8 mouse cellular contexts compared by ENCODE assay signal in the genomic region with DNA sequence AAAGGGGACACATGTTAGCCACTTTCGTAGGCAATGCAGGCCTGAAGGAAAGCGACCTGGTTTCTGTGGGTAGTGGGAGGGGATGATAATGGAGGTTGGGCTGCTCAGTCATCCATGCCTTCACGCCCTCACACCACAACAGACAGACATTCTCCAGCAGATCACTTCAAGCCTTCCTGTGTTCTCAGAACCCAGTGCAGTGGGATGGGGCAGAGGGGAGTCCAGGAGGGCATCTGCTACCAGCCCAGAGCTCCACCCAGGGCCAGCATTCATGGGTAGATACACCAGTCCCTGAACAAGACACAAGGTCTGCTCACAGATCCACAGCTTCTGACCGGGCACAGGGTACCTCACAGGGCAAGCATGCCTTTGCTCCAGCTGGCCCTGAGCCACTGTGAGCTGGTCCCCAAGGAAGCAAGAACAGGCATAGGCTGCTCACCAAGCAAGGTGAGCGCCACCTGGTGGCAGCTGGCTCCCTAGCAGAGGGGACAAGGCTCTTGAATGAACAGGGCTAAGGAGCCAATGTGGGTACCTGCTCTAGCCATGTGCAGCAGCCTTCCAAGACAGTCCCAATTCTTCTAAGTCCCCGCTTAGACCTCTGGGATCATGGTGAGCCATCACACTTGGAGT.
DNase-seq lines count a peak whose midpoint lies in the region; ATAC-seq and TF ChIP-seq lines count a peak whose summit lies in the region.

No protein-coding gene starts in this region.

- no peaks in the 10 kb centered on the region for H3K36me3 ChIP-seq in forebrain, embryonic 12.5 days (replicated peaks)
- H3K36me3 ChIP-seq in lung, embryonic 15.5 days, result no peaks in the 10 kb centered on the region

- H3K27me3 ChIP-seq in forebrain, embryonic 12.5 days, result peaks cover 63% of the 10 kb centered on the region
- H3K27me3 ChIP-seq in lung, embryonic 15.5 days, result no peaks in the 10 kb centered on the region

- peak; percentile 83 for DNase-seq in ES-CJ7 (ENCODE audit: low read depth, low spot score)
- DNase-seq in c-Kit-positive CD71-positive TER-119-negative erythroid progenitor cells, embryonic 14.5 days (ENCODE audit: low read depth), result peak; percentile 59
- DNase-seq in heart, postnatal 14 days, result peak; percentile 75 to 87
- peak; percentile 69 to 84 for DNase-seq in layer of hippocampus, adult 2 months (ENCODE audit: low spot score in 2 of 2)
- peak; percentile 56 for DNase-seq in retina, adult 2 months (ENCODE audit: low read depth, low spot score)
- peak; percentile 79 for DNase-seq in thymus, postnatal 25 days

- no peak overlapping the region for H3K27ac ChIP-seq in forebrain, embryonic 12.5 days
- no peak overlapping the region for H3K27ac ChIP-seq in layer of hippocampus, adult 2 months
- H3K27ac ChIP-seq in lung, embryonic 15.5 days, result no peak overlapping the region

- ATAC-seq in forebrain, embryonic 12.5 days (ENCODE audit: low FRiP score), result peak; percentile 79
- ATAC-seq in lung, embryonic 15.5 days (ENCODE audit: borderline replicate concordance, extremely low read depth, low FRiP score, low TSS enrichment), result peak; percentile 62; the same call in 1 of the 2 replicates

- intact Hi-C loops in heart, postnatal 14 days (cut with DNase I), result loop anchor here (5.0 kb wide), 1 partner anchor 54 kb away; no protein-coding TSS in a partner anchor

- H3K9me3 ChIP-seq in forebrain, embryonic 12.5 days, result no peaks in the 10 kb centered on the region
- no peaks in the 10 kb centered on the region for H3K9me3 ChIP-seq in lung, embryonic 15.5 days

- no peak overlapping the region for H3K4me3 ChIP-seq in forebrain, embryonic 12.5 days (replicated peaks)
- H3K4me3 ChIP-seq in layer of hippocampus, adult 2 months, result no peak overlapping the region
- no peak overlapping the region for H3K4me3 ChIP-seq in lung, embryonic 15.5 days

- no peak overlapping the region for H3K9ac ChIP-seq in forebrain, embryonic 12.5 days
- H3K9ac ChIP-seq in lung, embryonic 15.5 days, result no peak overlapping the region

- no peak overlapping the region for H3K4me2 ChIP-seq in forebrain, embryonic 12.5 days
- H3K4me2 ChIP-seq in lung, embryonic 15.5 days, result no peak overlapping the region

- H3K4me1 ChIP-seq in forebrain, embryonic 12.5 days, result peaks cover 16% of the 10 kb centered on the region
- H3K4me1 ChIP-seq in lung, embryonic 15.5 days, result no peaks in the 10 kb centered on the region

- TF ChIP-seq CTCF in layer of hippocampus, adult 2 months (conservative IDR thresholded peaks at IDR 0.05), result peak; percentile 96

- WGBS in forebrain, embryonic 12.5 days, result 25% methylated on average over 6 of the region's 6 CpGs
- WGBS in lung, embryonic 15.5 days, result 24% methylated on average over 6 of the region's 6 CpGs
